Mouse (Mus musculus) layer of hippocampus, postnatal 36 days (tissue): ENCODE measurements around the gene Cep170b. TPM values are rescaled to one million over a fixed set of nuclear protein-coding genes. Genes with fewer than 3 reads are reported as not detected.

Experiments
- DNase-seq, 2 experiments: peaks; one replicate each; pipeline ENCODE4 v3.0.0; 2022
- total RNA-seq, 2 experiments: library from RNA; stranded (reverse); gene quantifications; 2 replicates each; pipeline ENCODE4 v1.2.3; 2021

The Cep170b gene
- total RNA-seq, 2 experiments from 2014 or later, result 171 to 189 TPM

DNA sequence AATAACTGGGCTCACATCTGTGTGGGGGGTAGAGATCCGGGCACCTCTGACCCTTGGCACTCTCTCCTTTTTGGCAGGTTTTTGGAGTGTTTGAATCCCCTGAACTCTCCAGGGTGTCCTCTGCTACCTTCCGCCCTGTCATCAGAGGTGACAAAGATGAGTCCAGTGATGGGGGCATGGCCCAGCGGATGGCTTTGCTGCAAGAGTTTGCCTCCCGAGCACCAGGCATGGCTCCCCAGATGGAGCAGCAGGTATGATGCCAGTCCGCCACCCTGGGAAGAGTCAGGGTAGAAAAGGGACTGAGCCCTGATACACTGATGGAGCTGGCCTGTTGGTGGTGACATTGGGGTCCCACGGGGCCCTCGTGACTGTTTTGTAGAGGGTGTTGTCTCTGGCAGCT lies 16.8 kb downstream of the Cep170b start:
- no peak for DNase-seq

- peak in 1 of 2 experiments; percentile 69 for DNase-seq
These were observed 17.5 kb downstream of the Cep170b start for GRCm38 (mm10) chr12:112737761-112738160.

DNA sequence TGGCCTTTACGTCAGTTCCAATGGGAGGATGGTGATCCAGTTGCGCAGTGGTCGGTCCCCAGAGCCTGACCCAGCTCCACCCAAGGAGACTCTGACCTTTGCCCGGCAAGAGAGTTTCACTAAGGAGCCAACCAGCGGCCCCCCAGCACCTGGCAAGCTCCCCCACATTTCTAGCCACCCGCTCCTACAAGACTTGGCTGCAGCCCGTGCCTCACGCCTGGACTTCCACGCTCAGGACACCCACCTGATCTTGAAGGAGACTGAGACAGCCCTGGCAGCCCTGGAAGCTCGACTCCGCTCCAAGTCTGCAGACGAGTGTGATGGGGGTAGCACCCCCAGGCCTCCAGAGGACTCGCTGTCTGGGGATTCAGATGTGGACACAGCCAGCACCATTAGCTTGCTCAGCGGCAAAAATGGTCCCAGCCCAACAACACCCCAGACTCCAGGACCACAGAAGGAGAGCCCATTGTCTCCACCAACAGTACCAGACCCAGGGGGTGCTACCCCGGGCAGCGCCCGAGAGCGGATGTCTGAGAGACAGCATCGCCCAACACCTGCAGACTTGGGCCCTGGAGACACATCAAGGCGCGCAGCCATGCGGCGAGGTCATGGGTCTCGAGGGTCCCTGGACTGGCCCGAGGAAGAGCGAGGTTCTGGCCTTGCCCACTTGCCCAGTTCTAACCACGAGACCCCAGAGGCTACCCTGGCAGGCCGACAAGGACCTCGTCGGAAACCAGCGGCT lies 18.2 kb downstream of the Cep170b start:
- DNase-seq, result no peak

DNA sequence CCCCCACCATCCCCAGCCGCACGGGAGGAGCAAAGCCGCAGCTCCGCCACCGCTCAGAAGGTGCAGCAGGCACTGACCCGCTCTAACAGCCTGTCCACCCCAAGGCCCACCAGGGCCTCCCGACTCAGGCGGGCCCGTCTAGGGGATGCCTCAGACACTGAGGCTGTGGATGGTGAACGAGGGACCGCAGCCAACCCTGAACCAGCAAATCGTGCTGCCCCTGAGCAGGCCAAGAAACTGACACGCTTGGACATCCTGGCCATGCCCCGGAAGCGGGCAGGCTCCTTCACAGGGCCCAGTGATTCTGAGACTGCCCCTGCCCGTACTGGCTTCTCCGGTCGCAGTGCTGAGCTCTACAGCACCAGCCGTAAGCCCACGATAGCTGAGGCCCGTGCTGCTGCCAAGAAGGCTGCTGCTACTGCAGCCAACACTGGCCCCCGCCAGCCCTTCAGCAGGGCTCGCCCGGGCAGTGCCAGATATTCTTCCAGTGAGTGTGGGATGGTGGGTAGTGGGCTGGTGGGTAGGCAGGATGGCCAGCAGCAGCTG lies 18.8 kb downstream of the Cep170b start:
- no peak for DNase-seq

DNA sequence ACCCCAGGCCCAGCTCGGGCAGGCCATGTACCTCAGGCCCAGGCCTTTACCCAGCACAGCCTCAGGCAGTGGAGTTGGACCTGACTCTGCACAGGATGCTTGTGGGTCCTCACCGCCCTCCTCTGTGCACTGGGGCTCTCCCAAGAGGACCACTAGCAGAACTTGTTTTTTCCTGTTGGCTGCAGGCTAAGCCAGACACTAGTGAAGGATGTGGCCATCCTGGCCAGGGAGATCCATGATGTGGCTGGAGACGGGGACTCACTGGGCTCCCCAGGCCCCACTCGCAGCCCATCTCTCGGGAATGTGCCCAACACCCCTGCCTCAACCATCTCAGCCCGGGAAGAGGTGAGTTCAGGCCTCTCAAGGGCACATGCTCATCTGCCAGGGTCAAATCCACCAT lies 22.5 kb downstream of the Cep170b start:
- DNase-seq, result no peak

GRCm38 (mm10) chr12:112743168-112743975 lies 23.1 kb downstream of the Cep170b start:
- DNase-seq, result peak; percentile 80

DNA sequence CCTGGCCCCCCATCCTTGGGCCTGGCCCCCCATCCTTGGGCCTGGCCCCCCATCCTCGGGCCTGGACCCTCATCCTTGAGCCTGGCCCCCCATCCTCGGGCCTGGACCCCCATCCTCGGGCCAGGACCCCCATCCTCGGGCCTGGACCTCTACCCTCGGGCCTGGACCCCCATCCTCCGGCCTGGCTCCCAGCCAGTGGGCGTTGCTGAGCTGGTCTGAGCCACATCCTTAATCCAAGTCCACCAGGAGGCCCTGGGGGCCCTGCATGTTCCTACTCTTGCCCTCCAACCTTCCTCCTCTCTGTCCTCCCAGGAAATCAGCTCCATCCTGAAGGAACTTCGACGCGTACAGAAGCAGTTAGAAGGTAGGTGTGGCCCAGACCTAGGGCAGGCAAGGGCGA lies 24.0 kb downstream of the Cep170b start:
- DNase-seq, result no peak

GRCm38 (mm10) chr12:112744891-112745580 lies 24.8 kb downstream of the Cep170b start:
- no peak for DNase-seq

- DNase-seq, result no peak
These were observed 25.5 kb downstream of the Cep170b start for GRCm38 (mm10) chr12:112745716-112746115.

GRCm38 (mm10) chr12:112746461-112746807 lies 26.2 kb downstream of the Cep170b start:
- no peak for DNase-seq

DNA sequence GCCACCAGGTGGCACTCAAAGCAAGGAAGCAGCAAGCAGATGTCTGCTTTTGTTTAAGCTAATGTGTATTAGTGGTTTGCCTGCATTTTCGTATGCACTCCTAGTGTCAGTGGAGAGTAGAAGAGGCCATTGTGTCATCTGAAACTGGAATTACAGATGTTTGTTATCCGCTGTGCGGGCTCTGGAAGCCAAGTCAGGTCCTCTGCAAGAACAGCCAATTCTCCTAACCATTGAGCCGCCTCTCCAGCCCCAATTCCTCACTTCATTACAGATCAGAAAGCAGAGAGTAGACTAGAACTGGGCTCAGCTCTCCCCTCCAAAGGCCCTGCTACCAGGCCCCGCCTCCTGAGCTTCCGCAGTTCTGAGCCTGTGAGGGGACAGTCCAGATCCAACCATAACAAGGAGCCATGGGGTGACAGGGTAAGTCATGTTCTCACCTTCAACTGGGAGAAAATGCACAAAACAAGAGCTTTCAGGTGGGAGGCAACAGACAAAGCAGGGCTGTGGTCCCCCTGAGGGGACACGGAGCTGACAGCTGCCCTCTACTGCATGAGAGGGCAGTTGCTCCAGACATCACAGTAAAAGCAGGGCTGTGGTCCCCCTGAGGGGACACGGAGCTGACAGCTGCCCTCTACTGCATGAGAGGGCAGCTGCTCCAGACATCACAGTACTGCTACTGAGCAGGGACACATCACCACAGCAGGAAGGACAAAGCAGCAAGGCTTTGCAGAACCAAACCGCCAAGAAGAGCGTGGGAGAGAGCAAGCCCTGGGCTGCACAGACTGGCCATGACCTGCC lies 26.8 kb downstream of the Cep170b start:
- DNase-seq, result no peak

GRCm38 (mm10) chr12:112747606-112747970 lies 27.3 kb downstream of the Cep170b start:
- no peak for DNase-seq

GRCm38 (mm10) chr12:112750976-112751375 lies 30.7 kb downstream of the Cep170b start:
- DNase-seq, result no peak

GRCm38 (mm10) chr12:112752399-112752798 lies 32.1 kb downstream of the Cep170b start:
- DNase-seq, result no peak

DNA sequence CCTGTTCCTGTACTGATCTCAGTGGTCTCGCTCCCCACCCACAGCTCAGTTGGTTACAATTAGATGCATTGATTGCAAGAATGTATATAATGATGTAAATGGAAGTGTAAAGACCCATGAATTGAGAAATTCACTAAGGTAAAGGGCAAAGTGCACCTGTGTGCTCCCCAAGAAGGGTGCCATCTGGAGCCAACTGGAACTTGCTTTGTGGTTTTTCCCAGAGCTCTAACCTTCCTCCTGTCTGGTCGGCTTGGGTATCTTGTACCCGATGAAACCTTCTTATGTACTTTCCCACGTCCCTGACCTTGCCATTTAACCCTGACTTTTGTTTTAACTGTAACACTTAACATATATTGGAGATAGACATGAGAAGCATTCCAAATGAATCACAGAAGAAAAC lies 35.6 kb downstream of the Cep170b start:
- DNase-seq, result no peak

GRCm38 (mm10) chr12:112757896-112758295 lies 37.6 kb downstream of the Cep170b start:
- DNase-seq, result no peak

GRCm38 (mm10) chr12:112759471-112759870 lies 39.2 kb downstream of the Cep170b start:
- DNase-seq, result no peak

DNA sequence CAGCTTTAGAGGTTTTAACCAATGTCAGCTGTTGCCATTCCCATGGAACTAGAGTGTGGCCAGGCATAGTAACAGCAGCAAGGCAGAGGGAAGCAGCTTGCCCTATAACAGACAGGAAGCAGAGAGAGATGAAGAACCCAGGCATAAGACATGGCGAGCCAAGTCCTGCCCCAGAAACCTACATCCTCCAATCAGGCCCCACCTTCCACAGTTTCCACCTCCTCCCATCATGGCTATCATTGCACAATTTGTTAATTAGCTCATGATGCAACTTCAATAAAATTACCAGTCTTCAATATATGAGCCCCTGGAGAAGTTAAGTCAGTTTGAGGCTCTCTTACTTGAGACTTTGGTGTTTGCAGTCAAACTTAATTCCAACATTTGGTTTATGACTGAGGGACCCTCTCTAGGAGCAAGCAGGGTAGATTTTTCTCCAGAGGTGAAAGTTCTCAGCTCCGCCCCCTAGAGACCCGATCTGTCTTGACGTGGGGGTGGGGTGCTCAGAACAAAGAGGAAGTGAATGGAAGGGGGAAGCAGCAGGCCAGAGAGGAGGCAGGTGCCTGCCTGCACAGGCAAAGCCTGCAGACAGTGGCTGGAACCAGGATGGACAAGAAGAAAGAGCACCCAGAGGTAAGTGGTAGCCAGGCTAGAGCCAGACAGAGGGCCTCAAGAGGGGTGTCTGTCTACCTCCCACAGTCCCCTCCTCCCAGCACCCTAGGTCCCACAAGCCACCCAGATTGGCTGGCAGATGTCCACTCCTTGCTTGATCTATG lies 40.1 kb downstream of the Cep170b start, which contains the start of gene Pld4:
Pld4 (plus strand) TSS at position 502 of the 773 bp plus-strand sequence.
- DNase-seq, result no peak

DNA sequence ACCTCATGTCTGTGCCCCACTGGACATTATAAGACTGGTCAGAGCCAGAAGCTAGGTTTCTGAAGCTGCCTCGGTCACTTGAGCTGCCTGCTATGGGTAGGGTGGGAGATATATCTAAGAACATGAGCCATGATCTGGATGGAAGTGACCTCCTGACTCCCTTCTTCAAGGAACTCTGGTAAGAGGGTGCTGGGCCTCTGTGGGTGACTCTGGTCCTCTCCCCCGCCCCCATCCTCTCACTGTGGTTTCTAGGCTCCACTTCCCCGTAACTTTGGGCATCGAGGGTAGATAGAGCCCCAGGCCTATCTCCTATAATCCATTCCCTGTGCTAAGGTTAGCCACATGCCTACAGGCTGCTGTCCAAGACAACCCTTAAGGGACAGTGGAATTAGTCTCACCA lies 41.2 kb downstream of the Cep170b start:
- DNase-seq, result no peak

DNA sequence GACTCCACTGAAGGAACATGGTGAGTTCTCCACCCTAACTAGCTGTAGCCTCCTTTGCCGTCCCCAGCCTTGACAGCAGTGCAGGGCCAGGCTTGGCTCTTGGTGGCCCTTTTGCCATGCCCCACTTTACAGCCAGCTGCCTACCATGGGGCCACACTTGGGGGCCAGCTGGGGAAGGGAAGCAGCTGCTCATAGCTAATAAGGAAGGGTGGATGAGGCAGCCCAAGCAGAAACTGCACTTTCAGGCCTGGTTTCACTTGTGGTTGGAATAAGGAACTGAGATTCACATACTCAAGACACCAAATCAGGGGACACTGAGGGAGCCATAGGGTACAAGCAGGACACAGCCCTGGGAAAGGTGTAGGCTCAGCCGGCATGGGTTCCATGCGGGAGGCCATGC lies 41.8 kb downstream of the Cep170b start:
- DNase-seq, result no peak

DNA sequence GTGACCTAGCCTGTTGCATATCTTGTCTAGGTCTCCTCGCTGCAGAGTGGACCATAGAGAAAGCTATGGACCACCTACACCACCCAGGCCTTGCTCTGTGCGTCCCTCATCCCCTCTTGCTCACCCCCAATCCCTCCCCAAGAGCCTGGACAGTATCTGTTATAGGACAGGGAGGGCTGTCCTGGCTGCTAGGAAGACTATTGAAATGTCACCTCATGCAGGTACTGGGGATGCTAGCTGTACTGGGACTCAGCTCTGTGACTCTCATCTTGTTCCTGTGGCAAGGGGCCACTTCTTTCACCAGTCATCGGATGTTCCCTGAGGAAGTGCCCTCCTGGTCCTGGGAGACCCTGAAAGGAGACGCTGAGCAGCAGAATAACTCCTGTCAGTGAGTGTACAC lies 42.9 kb downstream of the Cep170b start:
- DNase-seq, result no peak
